Mouse (Mus musculus): ENCODE measurements at regions not wholly inside any gene's neighbourhood (a gene's known extent, or its start where the extent isn't known, plus 50 kb on each side); places are given as distances from the start of the nearest gene placed in this dataset.

DNA sequence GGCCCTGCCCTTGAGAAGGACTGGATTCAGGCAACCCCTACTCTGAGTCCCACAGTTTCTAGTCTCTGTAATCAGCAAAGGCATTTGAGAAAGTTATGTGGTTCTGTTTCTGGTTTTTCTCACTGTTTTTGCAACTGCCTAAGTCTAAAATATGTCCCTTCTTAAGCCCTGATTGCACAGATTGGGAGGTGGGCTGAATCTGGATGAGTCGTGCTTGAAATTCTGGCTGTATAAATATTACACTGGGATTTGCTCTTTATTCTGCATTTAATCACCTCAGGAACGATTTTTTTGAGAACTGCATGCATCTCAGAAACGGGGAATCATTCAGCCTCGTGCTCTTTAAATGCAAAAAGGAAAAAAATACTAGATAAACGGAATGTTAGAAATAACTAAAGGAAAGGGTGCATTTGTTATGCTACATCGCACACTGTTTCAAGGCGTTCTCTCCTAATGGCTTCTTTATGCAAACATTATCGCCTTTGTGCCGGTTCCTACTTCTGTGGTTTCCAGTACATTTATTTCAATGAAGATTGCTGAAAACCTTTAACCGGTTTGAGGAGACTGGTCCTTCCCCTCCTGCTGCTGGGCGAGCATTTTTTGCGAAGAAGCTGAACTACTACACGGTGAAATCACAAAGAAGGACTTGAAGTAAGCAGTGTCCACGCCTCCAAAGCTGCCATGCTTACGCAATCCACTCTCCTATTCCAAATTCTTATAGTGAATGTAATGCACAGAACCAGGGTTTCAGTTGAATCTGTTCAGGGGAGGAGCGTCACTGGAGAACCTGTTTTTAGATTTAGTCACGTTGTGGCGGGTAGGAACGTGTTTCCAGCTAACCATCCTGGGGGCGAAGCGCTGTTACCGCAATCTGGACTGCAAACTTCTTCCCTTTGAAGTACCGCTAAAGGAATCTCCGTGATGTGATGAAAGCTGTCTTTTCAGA, 327.8 kb upstream of the Nrp1 start:
- Histone ChIP-seq H3K36me3 (ENCODE audit: control insufficient read depth, insufficient read depth, low read length) (no peaks in the 10 kb centered on the region), H3K27ac (ENCODE audit: low read length) (peak overlapping the region; percentile 9; the same call in 1 of the 2 replicates), H3K9me3 (ENCODE audit: control insufficient read depth, low read length) (no peaks in the 10 kb centered on the region), H3K4me3 (ENCODE audit: low read length) (no peak overlapping the region), H3K27me3 (replicated peaks; ENCODE audit: control insufficient read depth, insufficient read depth, low read length) (no peaks in the 10 kb centered on the region), H3K4me1 (ENCODE audit: control insufficient read depth, insufficient read depth, low read length) (0 out of 2 replicates have a peak, but pooled peaks cover 4% of the 10 kb centered on the region), H3K9ac (ENCODE audit: low read depth, low read length) (no peak overlapping the region), H3K4me2 (ENCODE audit: low read depth, low read length) (no peak overlapping the region)
- no peak for ATAC-seq
- 70% methylated on average over 24 of the region's 24 CpGs for WGBS

DNA sequence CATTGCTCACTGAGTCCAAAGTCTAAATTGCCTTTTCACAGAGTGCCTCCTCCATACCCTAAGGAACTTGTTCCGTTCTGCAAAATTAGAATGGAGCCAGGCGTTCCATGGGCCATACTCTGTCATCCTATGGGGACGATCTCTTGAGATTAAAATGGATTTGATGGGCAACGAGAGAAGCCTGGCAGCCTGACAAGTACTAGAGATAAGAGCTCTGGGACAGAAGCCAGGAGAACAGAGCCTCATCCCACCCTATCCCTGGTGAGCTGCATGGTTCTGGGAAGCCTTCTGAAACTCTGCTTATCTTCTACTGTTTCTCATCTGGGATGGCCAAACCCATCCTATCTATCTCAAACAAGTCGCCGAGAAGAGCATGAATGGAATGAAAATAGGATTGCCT, 324.3 kb upstream of the Nrp1 start:
- no peak overlapping the region for H3K9ac ChIP-seq (ENCODE audit: low read depth, low read length)
- 0 out of 2 replicates have a peak, but pooled peaks have one; percentile 56 for ATAC-seq
- H3K27me3 ChIP-seq (replicated peaks; ENCODE audit: control insufficient read depth, insufficient read depth, low read length): no peaks in the 10 kb centered on the region
- H3K4me2 ChIP-seq (ENCODE audit: low read depth, low read length): no peak overlapping the region
- 60% methylated on average over 6 of the region's 6 CpGs for WGBS
- H3K36me3 ChIP-seq (ENCODE audit: control insufficient read depth, insufficient read depth, low read length): no peaks in the 10 kb centered on the region
- 0 out of 2 replicates have a peak, but pooled peaks cover 4% of the 10 kb centered on the region for H3K4me1 ChIP-seq (ENCODE audit: control insufficient read depth, insufficient read depth, low read length)
- no peak overlapping the region for H3K27ac ChIP-seq (ENCODE audit: low read length)
- no peak overlapping the region for H3K4me3 ChIP-seq (ENCODE audit: low read length)
- no peaks in the 10 kb centered on the region for H3K9me3 ChIP-seq (ENCODE audit: control insufficient read depth, low read length)

DNA sequence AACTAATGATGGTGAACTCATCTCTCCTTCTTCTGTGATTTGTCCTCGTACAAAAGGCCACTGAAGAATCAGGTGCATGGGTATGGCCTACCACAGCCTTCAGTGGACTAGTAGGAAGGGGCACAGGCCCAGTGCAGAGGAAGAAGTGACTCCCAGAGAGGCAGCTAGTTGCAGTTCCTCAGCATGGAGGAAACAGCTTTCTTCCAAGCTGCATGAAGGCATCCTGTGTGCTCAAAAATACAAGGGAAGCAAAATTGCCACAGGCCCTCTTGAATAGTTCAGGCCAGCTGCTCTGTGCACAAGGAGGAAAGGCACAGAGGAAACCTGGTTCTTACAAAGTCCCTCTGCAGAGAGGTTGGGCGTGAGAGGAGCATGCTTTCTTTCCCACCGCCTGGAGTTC, 322.7 kb upstream of the Nrp1 start:
- ATAC-seq: no peak
- no peak overlapping the region for H3K27ac ChIP-seq (ENCODE audit: low read length)
- no peak overlapping the region for H3K4me2 ChIP-seq (ENCODE audit: low read depth, low read length)
- no peaks in the 10 kb centered on the region for H3K36me3 ChIP-seq (ENCODE audit: control insufficient read depth, insufficient read depth, low read length)
- H3K9ac ChIP-seq (ENCODE audit: low read depth, low read length): no peak overlapping the region
- H3K4me3 ChIP-seq (ENCODE audit: low read length): no peak overlapping the region
- H3K9me3 ChIP-seq (ENCODE audit: control insufficient read depth, low read length): no peaks in the 10 kb centered on the region
- H3K4me1 ChIP-seq (ENCODE audit: control insufficient read depth, insufficient read depth, low read length): 0 out of 2 replicates have a peak, but pooled peaks cover 4% of the 10 kb centered on the region
- 73% methylated on average over 3 of the region's 3 CpGs for WGBS
- H3K27me3 ChIP-seq (replicated peaks; ENCODE audit: control insufficient read depth, insufficient read depth, low read length): no peaks in the 10 kb centered on the region

DNA sequence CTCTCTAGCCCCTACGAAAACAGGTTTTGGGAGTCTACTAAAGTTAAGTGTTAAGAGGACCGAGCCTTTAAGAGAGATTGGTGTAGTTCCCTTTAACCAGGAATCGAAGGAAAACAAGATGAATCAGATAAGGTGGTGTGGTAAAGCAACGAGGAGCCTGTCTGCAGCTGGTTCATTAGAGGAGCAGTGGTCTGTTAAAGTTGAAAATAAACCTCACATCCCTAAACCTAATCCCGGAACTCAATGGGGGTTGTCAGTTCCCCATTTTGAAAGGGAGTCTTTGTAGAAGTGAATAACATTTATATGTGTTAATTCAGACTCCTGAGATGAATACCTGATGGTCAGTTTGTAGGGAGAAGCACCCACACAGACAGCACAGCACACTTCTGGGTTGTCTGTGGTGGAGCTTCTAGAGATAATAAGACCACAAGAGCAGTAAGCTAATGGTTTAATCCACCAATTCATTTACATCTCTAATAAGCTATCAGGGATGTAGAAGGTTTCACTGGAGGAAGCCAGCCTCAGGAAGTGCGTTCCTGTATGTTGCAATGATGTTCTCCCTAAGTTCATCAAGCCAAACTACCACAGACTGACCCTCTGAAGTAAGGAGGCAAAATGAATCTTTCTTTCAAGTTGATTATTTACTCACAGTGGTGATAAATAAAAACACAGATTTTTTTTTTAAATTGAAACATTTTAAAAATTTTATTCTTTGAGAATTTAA, 318.9 kb upstream of the Nrp1 start:
- no peak overlapping the region for H3K4me3 ChIP-seq (ENCODE audit: low read length)
- no peak overlapping the region for H3K4me2 ChIP-seq (ENCODE audit: low read depth, low read length)
- H3K4me1 ChIP-seq (ENCODE audit: control insufficient read depth, insufficient read depth, low read length): no peaks in the 10 kb centered on the region
- ATAC-seq: no peak
- H3K27ac ChIP-seq (ENCODE audit: low read length): no peak overlapping the region
- H3K36me3 ChIP-seq (ENCODE audit: control insufficient read depth, insufficient read depth, low read length): no peaks in the 10 kb centered on the region
- no peaks in the 10 kb centered on the region for H3K27me3 ChIP-seq (replicated peaks; ENCODE audit: control insufficient read depth, insufficient read depth, low read length)
- 75% methylated on average over 6 of the region's 6 CpGs for WGBS
- no peaks in the 10 kb centered on the region for H3K9me3 ChIP-seq (ENCODE audit: control insufficient read depth, low read length)
- no peak overlapping the region for H3K9ac ChIP-seq (ENCODE audit: low read depth, low read length)

DNA sequence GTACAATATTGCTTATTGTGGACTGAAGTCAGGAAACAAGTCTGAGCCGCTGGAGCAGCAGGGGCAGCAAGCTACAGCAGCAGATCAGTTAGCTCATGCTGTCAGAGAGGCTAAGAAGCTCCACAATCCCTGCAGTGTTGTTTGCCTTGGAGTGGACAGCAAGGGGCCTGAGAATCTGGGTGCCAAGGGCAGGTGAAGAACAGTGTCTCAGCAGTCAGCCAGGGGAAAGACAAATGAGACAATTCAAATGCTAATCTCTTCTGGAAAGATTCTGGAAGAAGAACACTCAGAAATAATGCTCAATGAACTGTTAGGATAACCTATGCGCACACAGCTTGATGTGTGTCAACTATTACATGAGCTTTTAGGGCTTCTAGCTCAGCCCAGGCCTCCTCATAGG, 315.5 kb upstream of the Nrp1 start:
- Histone ChIP-seq H3K4me3 (ENCODE audit: low read length) (no peak overlapping the region), H3K9ac (ENCODE audit: low read depth, low read length) (no peak overlapping the region), H3K9me3 (ENCODE audit: control insufficient read depth, low read length) (no peaks in the 10 kb centered on the region), H3K27me3 (replicated peaks; ENCODE audit: control insufficient read depth, insufficient read depth, low read length) (no peaks in the 10 kb centered on the region), H3K27ac (ENCODE audit: low read length) (no peak overlapping the region), H3K4me2 (ENCODE audit: low read depth, low read length) (no peak overlapping the region), H3K36me3 (ENCODE audit: control insufficient read depth, insufficient read depth, low read length) (no peaks in the 10 kb centered on the region), H3K4me1 (ENCODE audit: control insufficient read depth, insufficient read depth, low read length) (no peaks in the 10 kb centered on the region)
- no peak for ATAC-seq
- WGBS: 78% methylated on average over 2 of the region's 2 CpGs

DNA sequence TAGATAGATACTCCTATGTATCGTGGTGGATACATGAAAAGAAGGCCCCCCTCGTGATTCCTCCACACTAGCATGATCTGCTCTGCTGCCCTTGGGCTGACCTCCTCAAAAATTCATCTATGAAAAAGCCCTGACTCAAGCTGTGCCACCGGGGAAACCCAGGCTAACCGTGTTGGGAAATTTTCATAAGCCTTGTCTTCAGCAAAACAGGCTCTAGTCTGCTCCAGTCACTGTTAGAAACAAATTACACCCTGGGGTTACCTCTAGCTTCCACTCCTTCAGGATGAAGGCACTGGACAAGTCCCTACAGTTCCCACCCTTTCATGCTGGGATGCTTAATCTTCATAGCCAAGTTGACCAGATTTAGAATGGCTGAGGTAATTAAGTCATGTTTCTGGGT, 315.0 kb upstream of the Nrp1 start:
- WGBS: 86% methylated on average over 4 of the region's 4 CpGs
- Histone ChIP-seq H3K4me3 (ENCODE audit: low read length) (no peak overlapping the region), H3K36me3 (ENCODE audit: control insufficient read depth, insufficient read depth, low read length) (no peaks in the 10 kb centered on the region), H3K4me1 (ENCODE audit: control insufficient read depth, insufficient read depth, low read length) (no peaks in the 10 kb centered on the region), H3K27me3 (replicated peaks; ENCODE audit: control insufficient read depth, insufficient read depth, low read length) (no peaks in the 10 kb centered on the region), H3K9me3 (ENCODE audit: control insufficient read depth, low read length) (no peaks in the 10 kb centered on the region), H3K4me2 (ENCODE audit: low read depth, low read length) (no peak overlapping the region), H3K27ac (ENCODE audit: low read length) (no peak overlapping the region), H3K9ac (ENCODE audit: low read depth, low read length) (no peak overlapping the region)
- ATAC-seq: no peak

DNA sequence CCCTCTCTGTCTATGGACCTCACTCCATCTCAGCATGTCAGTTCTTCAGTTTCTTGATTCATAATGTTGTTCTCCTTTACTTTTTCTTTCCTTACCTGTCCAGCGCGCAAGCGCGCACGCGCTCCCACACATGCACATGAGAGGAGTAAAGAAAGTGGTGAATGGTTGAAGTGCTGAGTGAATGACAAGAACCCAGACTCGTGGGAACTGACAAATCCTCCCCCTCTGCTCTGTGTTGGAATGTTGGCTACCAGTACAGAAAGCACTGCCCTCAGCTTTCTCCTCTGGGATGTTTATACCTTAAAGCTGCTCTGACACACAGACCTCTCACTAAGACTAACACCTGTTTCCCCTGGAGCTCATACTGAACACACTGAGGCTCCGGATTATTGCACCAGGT, 302.2 kb upstream of the Nrp1 start:
- Histone ChIP-seq H3K27ac (ENCODE audit: low read length) (no peak overlapping the region), H3K36me3 (ENCODE audit: control insufficient read depth, insufficient read depth, low read length) (no peaks in the 10 kb centered on the region), H3K27me3 (replicated peaks; ENCODE audit: control insufficient read depth, insufficient read depth, low read length) (no peaks in the 10 kb centered on the region), H3K4me1 (ENCODE audit: control insufficient read depth, insufficient read depth, low read length) (no peaks in the 10 kb centered on the region), H3K4me3 (ENCODE audit: low read length) (no peak overlapping the region), H3K4me2 (ENCODE audit: low read depth, low read length) (no peak overlapping the region), H3K9ac (ENCODE audit: low read depth, low read length) (no peak overlapping the region), H3K9me3 (ENCODE audit: control insufficient read depth, low read length) (no peaks in the 10 kb centered on the region)
- 84% methylated on average over 8 of the region's 8 CpGs for WGBS
- ATAC-seq: no peak

DNA sequence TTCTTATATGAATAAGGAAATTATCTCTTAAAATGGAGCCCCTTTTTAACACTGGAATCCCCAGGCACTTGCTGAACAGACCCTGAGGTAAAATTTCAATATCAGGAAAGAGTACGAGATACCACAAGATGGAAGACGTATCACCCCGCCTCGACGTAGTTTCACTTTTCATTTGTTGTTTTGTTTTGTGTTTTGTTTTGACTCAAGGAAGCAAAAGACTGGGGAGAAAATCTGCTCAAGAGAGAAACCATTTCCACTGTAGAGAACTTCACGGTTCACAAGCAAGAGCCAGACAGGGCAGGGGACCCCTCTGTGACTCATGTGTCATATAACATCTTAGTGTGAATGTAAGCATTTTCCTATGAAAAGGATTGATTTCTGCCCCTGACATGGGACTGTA, 300.6 kb upstream of the Nrp1 start:
- 89% methylated on average over 6 of the region's 6 CpGs for WGBS
- no peaks in the 10 kb centered on the region for H3K4me1 ChIP-seq (ENCODE audit: control insufficient read depth, insufficient read depth, low read length)

DNA sequence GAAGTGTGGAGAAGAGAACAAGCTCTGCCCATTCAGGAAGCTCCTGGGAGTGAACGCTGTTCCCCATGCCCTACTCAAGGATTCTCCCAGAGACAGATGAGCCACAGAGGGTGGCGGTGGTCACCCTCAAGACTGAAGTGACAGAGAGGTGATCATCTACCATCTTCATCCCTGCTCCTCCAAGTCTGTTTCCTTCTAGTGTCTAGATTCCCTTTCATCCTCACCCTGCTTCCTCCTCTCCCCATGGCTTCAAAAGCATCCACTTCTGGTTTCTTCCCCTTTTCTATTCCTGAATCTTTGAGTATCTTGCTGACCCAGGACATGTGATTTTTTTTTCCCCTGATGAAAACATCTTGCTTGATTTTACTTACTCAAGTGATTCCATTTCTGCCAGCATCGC, 298.6 kb upstream of the Nrp1 start:
- 93% methylated on average over 3 of the region's 3 CpGs for WGBS
- H3K4me1 ChIP-seq (ENCODE audit: control insufficient read depth, insufficient read depth, low read length): no peaks in the 10 kb centered on the region
- ATAC-seq: no peak

More for the DNA sequence above, 300.6 kb upstream of the Nrp1 start:
- H3K36me3 ChIP-seq (ENCODE audit: control insufficient read depth, insufficient read depth, low read length): no peaks in the 10 kb centered on the region
- no peak overlapping the region for H3K4me2 ChIP-seq (ENCODE audit: low read depth, low read length)
- H3K9me3 ChIP-seq (ENCODE audit: control insufficient read depth, low read length): no peaks in the 10 kb centered on the region
- no peak overlapping the region for H3K27ac ChIP-seq (ENCODE audit: low read length)
- H3K9ac ChIP-seq (ENCODE audit: low read depth, low read length): no peak overlapping the region
- H3K4me3 ChIP-seq (ENCODE audit: low read length): no peak overlapping the region
- no peaks in the 10 kb centered on the region for H3K27me3 ChIP-seq (replicated peaks; ENCODE audit: control insufficient read depth, insufficient read depth, low read length)
- no peak for ATAC-seq

More for the DNA sequence above, 298.6 kb upstream of the Nrp1 start:
- Histone ChIP-seq H3K4me3 (ENCODE audit: low read length) (no peak overlapping the region), H3K9ac (ENCODE audit: low read depth, low read length) (no peak overlapping the region), H3K27ac (ENCODE audit: low read length) (no peak overlapping the region), H3K36me3 (ENCODE audit: control insufficient read depth, insufficient read depth, low read length) (no peaks in the 10 kb centered on the region), H3K9me3 (ENCODE audit: control insufficient read depth, low read length) (no peaks in the 10 kb centered on the region), H3K4me2 (ENCODE audit: low read depth, low read length) (no peak overlapping the region), H3K27me3 (replicated peaks; ENCODE audit: control insufficient read depth, insufficient read depth, low read length) (no peaks in the 10 kb centered on the region)

Measured in intestine, embryonic 16.5 days (tissue).